Mouse (Mus musculus) E14TG2a.4 (cell line): ENCODE measurements around the gene Fzd5.

Experiments used
- H3K27me3 ChIP-seq: 2 replicates; pipeline ENCODE4 v1.6.1; 2014; ENCODE audit warnings: low read length, control low read depth; ENCODE audit not compliant: insufficient read depth
- H3K36me3 ChIP-seq: 2 replicates; pipeline ENCODE4 v1.6.1; 2014; ENCODE audit warnings: low read length, control low read depth; ENCODE audit not compliant: insufficient read depth
- H3K4me1 ChIP-seq: replicated peaks from 2 replicates; pipeline ENCODE4 v1.6.1; 2014; ENCODE audit warnings: low read depth, low read length, control low read depth
- H3K4me3 ChIP-seq: replicated peaks from 2 replicates; pipeline ENCODE4 v1.5.1; 2014; ENCODE audit warnings: mild to moderate bottlenecking, low read length
- H3K9me3 ChIP-seq: 2 replicates; pipeline ENCODE4 v1.6.1; 2014; ENCODE audit warnings: low read length, control low read depth
- CTCF ChIP-seq: conservative IDR thresholded peaks from 2 replicates; pipeline ENCODE4 v1.5.1; 2014; ENCODE audit warnings: low read length
- NANOG ChIP-seq: IDR thresholded peaks from 2 replicates; pipeline ENCODE4 v1.6.1; 2014; ENCODE audit warnings: borderline replicate concordance, low read length, mixed read lengths
- POU5F1 ChIP-seq: IDR thresholded peaks from 2 replicates; pipeline ENCODE4 v1.6.1; 2014; ENCODE audit warnings: low read length, borderline replicate concordance

The Fzd5 gene

DNA sequence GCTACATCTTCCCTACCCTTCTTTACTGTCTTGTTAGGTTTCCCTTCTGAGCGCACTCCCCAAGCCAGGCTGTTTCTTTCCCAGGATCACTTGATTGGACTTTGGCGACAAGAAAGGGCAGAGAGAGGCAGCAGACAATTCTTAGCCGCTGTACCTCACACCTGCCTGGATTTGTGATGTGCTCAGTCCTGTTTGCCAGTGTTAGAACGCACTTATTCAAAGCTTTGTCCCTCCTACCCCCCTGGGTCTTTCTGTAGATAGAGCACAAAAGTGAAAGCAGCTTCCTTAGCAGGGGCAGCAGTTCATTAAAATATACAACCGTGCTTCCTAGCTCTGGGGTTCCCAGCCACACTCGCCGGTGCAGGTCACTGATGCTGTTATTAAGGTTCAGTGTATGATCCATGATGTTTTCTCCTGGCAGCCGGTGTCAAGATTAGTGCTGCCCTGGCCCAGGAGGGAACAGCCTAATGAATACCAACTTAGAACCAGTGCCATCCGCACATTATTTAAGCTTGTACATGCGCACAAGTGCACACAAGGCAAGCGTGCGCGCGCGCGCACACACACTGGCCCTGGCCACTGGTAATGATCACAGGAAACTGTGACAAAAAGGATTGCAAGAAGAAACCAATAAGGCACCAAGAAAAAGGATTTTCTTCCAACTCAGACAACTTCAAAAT is 6.1 kb downstream of the Fzd5 start:
- H3K4me1 ChIP-seq, result peaks cover 65% of the 10 kb centered on the region
- peak overlapping the region; percentile 74 for H3K4me3 ChIP-seq
- H3K9me3 ChIP-seq, result no peaks in the 10 kb centered on the region
- TF ChIP-seq POU5F1 (no peak), NANOG (no peak), CTCF (no peak)
- H3K27me3 ChIP-seq, result no peaks in the 10 kb centered on the region
- peaks cover 90% of the 10 kb centered on the region for H3K36me3 ChIP-seq

DNA sequence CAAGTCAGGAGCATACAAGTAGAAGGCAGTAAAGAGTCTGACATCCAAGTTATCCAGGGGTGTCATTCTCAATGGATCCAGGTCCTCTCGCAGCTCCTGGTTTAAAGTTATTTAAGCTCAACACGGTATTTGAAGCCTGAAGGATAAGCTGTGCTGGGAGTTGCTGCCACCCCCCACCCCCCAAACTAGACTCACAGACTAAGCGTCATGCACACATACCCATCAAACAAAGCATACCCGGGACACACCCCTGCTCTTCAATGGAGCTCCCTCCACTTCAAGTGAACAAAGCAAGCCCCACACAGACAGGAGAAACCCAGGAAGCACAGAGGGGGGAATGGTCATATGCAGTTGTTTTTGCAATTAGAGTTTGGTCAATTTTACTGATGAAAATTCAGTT is 7.5 kb downstream of the Fzd5 start:
- Histone ChIP-seq H3K4me1 (peaks cover 63% of the 10 kb centered on the region), H3K9me3 (no peaks in the 10 kb centered on the region), H3K27me3 (no peaks in the 10 kb centered on the region), H3K4me3 (peak overlapping the region; percentile 74), H3K36me3 (peaks cover 89% of the 10 kb centered on the region)
- TF ChIP-seq NANOG, result no peak
- no peak for TF ChIP-seq CTCF
- no peak for TF ChIP-seq POU5F1

DNA sequence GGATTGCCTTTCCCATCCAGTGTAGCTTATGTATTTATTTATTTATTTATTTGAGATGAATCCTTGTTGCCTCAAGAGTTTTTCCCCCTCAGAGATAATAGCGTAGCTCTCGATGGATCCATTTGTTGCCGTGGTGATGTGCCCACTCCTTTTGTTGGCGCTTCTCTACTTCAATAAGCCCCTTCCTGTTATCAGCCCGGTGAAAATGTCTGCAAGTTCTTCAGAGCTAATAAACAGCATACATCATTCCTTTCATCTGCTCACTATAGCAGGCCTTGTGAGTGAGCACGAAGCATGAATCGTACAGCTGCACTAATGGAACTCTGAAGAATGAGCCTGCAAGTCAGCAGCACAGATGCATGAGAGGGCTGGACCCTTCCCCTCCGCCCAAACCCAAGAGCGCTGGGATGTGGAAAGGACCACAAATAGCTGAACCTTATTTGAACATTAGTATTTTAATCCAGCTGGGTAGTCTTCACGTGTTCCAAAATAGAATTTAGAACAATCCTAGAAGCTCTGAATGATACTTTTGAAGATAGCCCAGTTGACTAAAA is 16.4 kb downstream of the Fzd5 start:
- Histone ChIP-seq H3K4me3 (no peak overlapping the region), H3K4me1 (peaks cover 13% of the 10 kb centered on the region), H3K27me3 (no peaks in the 10 kb centered on the region), H3K36me3 (peaks cover 70% of the 10 kb centered on the region), H3K9me3 (no peaks in the 10 kb centered on the region)
- no peak for TF ChIP-seq NANOG
- no peak for TF ChIP-seq POU5F1

DNA sequence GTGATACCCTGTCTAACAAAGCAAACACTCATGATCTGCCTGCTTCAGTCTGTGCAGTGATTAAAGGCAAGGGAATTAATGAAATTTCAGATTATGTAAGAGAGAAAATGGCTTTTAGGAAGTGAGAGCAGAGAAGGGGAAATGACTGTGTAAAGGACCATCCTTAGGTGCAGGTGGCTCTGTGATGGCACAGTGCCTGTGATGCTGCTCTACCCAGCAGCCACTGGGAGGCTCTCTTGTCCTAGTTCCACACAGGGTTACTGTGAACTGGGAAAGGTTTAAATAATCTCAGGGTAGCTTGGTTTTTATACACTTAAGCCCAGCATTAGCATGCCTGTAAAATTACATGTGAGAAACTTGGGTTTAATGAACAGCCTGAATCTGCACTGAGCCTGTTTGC is 20.0 kb downstream of the Fzd5 start:
- peak; percentile 46 for TF ChIP-seq CTCF
- no peak for TF ChIP-seq NANOG
- Histone ChIP-seq H3K36me3 (peaks cover 69% of the 10 kb centered on the region), H3K9me3 (no peaks in the 10 kb centered on the region), H3K4me3 (no peak overlapping the region), H3K4me1 (0 out of 2 replicates have a peak, but pooled peaks cover 3% of the 10 kb centered on the region), H3K27me3 (no peaks in the 10 kb centered on the region)

DNA sequence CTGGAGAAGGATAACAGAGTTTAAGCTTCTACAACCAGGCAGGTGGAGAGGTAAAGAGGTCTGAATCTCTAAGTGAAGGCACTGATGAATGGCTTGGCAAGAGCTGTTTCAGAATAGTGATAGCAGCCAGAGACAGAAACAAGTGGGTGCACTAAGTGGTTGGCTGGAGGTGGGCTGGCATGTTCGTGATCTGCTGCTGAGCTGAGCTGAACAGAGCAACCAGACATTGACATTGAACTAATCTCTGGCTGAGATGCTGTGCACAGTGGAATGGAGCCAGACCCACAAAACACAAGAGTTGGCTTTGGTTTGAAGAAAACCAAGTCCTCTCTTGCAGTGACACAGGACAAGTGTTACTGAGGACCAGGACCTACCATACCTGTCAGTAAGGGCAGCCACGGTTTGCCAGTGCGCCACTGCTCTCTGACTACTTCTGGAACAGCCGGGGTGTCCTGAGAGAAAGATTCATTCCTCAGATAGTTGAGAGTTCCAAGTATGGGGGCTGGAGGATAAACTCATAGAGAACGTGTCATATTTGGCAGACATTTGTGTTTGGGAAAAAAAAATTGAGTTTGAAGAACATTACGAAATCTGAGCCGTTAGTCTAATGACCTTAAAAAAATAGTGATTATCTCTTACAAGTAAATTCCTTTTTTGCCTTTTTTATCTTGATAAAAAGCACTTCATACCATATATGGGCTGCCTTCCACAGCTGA is 20.8 kb downstream of the Fzd5 start:
- H3K36me3 ChIP-seq, result peaks cover 62% of the 10 kb centered on the region

DNA sequence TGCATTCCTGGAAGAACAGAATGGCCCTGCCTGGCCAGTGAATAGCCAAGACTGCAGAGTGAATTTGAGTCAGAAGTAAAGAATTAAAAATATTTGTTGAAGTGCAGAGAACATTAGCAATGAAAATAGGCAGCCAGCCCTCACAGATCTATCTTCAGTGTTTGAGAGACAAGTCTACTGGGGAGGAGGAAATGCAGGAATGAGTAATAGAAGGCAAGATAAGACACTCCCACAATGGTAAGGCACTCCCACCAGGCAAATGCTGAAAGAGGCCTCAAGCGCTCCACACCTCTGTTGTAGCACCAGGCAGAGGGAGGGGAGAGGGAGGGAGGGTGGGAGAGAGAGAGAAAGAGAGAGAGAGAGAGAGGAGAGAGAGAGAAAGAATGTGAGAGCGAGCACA is 22.1 kb downstream of the Fzd5 start:
- TF ChIP-seq NANOG (no peak), POU5F1 (no peak), CTCF (no peak)
- Histone ChIP-seq H3K36me3 (peaks cover 50% of the 10 kb centered on the region), H3K4me3 (no peak overlapping the region), H3K27me3 (no peaks in the 10 kb centered on the region), H3K4me1 (0 out of 2 replicates have a peak, but pooled peaks cover 3% of the 10 kb centered on the region), H3K9me3 (no peaks in the 10 kb centered on the region)

More for the DNA sequence above, 20.8 kb downstream of the Fzd5 start:
- Histone ChIP-seq H3K9me3 (no peaks in the 10 kb centered on the region), H3K4me3 (no peak overlapping the region), H3K27me3 (no peaks in the 10 kb centered on the region), H3K4me1 (0 out of 2 replicates have a peak, but pooled peaks cover 3% of the 10 kb centered on the region)
- TF ChIP-seq NANOG (no peak), POU5F1 (no peak), CTCF (no peak)

DNA sequence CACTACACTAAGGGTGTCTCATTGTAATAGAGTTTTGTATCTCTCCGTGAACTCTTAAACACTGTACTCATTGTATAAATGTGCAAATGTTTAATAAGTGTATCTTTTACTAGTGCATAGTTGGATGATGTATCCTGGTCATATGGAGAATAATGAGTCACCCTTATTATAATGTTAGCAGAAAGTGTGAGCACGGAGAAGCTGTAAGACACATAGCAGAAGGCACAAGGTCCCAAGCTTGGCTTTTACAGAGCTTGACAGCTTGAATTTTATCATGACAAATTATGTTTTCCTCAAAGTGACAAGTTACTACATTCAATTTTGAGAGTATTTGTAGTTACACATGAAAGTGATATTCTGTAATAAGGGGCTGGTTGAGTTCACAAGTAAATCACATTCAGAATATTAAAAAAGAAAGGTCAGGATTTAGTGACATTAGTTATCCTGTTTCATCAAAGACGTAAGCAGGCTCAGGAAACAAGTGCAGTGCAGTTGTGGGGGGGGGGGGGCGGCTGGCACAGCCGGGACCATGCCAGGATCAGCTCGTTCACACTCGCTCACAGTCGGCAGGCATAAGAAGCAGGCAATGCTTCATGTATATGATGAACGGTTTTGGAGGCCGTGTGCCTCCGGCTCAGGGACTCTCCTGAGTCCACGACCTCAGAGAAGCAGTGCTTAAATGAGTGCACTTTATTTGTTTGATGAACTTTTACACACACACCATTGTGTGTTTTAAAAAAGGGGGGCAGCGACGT is 25.4 kb downstream of the Fzd5 start:
- Histone ChIP-seq H3K4me1 (0 out of 2 replicates have a peak, but pooled peaks cover 7% of the 10 kb centered on the region), H3K27me3 (no peaks in the 10 kb centered on the region), H3K9me3 (no peaks in the 10 kb centered on the region), H3K36me3 (peaks cover 37% of the 10 kb centered on the region), H3K4me3 (no peak overlapping the region)
- TF ChIP-seq CTCF, result no peak
- TF ChIP-seq POU5F1, result no peak
- no peak for TF ChIP-seq NANOG

DNA sequence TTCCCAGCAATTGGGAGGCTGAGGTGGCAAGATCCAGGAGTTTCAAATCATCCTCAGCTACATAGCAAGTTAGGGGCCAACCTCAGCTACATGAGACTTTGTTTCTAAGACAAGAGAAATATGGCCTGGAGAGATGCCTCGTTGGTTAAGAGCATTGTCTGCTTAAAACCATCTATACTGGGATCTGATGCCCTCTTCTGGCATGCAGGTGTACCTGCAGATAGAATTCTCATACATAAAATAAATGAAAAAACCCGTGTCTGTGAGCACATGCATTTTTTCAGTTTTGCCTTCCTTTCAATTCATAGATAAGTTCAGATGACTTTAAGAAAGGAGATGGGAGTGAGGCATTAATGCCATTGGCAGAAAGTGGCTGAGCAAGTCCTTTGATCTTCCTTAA is 27.7 kb downstream of the Fzd5 start:
- 0 out of 2 replicates have a peak, but pooled peaks cover 6% of the 10 kb centered on the region for H3K4me1 ChIP-seq
- no peaks in the 10 kb centered on the region for H3K9me3 ChIP-seq
- H3K4me3 ChIP-seq, result no peak overlapping the region
- TF ChIP-seq CTCF (peak; percentile 46), NANOG (no peak)
- H3K36me3 ChIP-seq, result peaks cover 29% of the 10 kb centered on the region
- no peaks in the 10 kb centered on the region for H3K27me3 ChIP-seq
